Mouse (Mus musculus) natural killer cell, adult 2 months (primary cell): ENCODE results near the gene Prss40.

Source experiments
- DNase-seq, 2 experiments: peaks; one replicate each; pipeline ENCODE4 v3.0.0; 2022; ENCODE audit warnings: low spot score in 2 of 2

Gene Prss40

DNA sequence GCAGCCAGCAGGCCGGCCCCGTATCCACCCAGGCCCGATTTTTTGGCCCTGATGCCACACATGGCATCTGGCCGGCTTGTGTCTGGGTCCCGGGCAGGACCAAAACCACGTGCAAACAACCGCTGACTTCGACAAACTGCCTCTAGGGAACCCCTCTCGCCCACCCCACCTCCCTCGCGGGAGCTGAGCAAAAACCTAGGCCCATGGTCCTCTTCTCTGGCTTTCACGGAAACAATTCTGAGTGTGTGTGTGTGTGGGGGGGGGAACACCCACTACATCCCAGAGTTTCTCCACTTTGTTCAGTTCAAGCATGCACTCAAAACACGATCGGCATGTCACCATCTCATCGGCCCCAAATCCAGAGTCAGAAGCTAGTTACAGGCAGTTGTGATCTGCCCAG is at the start of gene Prss40:
Prss40 (minus strand) TSS at position 101 of the 400 bp plus-strand sequence.
- DNase-seq, result no peak

DNA sequence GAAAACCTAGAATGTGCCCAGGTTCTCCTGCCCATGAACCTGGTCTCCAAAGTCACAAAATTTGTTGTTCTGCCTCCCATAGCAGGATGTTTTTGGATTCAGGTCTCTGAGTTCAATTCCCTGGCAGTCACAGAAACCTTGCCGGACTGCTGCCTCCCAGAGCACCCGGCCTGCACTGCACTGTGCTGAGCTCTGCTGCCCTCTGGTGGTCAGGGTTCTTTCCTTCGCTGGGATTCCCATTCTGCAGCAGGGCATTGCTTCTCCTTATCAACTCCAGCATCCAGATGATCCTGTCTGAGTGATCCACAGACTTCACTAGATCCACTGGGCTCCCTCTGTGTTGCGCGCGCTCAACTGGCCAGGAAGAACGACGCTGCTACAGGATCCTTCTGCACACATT is 41.6 kb upstream of the Prss40 start:
- peak; percentile 18 to 49 for DNase-seq

- DNase-seq, result no peak
These were observed 40.7 kb upstream of the Prss40 start for GRCm38 (mm10) chr1:34601323-34602047.

GRCm38 (mm10) chr1:34600000-34600399 is 39.3 kb upstream of the Prss40 start:
- no peak for DNase-seq

GRCm38 (mm10) chr1:34587298-34588096 is 26.8 kb upstream of the Prss40 start:
- no peak for DNase-seq

DNA sequence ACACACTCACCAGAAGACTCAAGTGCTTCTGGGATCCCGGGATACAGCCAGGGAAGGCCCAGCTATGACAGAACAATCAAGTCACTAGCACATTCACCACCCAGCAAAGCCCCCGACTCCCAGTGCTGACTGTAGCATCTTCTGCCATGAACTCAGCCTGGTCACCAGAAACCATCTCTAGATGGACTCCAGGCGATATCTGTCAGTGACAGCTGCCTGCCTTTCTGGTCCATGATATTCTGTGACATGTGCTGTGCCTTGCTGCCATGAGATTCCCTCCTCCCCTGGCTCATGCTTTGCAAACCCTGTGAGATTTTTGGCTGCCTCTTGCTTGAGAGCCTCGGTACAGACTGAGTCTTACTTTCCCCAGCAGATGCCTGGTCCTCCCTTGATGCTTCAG is 24.0 kb upstream of the Prss40 start:
- no peak for DNase-seq

GRCm38 (mm10) chr1:34583821-34584263 is 23.1 kb upstream of the Prss40 start:
- DNase-seq, result no peak

- DNase-seq, result no peak
These were observed 21.5 kb upstream of the Prss40 start for GRCm38 (mm10) chr1:34582218-34582617.

- DNase-seq, result no peak
These were observed 19.1 kb upstream of the Prss40 start for GRCm38 (mm10) chr1:34579782-34580356.

GRCm38 (mm10) chr1:34578851-34579781 is 18.4 kb upstream of the Prss40 start, which contains the start of gene Amer3:
TSS of gene Amer3 (plus strand) at chr1:34579657.
- DNase-seq, result peak; percentile 1 to 14

DNA sequence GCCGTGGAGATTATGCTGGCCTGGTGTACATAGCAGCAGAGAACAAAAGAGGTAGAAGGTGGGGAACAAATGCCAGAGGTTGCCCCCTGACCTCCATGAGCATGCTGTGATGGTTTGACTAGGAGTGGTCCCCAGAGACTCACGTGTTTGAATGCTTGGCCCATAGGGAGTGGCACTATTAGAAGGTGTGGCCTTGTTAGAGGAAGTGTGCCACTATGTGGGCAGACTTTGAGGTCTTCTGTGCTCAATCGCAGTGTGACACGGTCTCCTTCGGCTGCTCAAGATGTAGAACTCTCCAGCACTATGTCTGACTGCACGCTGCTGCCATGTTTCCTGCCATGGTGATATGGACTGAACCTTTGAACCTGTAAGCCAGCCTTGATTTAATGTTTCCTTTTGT is 12.5 kb upstream of the Prss40 start:
- no peak for DNase-seq

DNA sequence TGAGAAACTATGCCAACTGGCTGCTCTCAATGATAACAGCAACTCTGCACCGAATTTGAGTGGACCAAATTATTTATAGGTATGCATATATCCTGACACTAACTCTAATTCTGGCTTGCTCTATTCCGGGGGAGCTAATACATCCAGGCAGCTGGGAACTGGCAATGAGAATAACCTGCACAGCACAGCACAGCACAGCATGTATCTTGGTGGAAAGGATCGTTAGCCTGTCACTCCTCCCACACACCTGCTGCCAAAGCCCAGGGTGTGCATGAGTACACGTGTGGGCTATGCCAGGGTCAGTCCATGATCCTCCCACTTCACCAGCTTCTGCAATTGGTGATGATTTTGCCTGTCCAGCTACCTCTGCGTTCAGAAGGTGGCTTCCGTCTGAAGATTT is 10.7 kb upstream of the Prss40 start:
- DNase-seq, result no peak

DNA sequence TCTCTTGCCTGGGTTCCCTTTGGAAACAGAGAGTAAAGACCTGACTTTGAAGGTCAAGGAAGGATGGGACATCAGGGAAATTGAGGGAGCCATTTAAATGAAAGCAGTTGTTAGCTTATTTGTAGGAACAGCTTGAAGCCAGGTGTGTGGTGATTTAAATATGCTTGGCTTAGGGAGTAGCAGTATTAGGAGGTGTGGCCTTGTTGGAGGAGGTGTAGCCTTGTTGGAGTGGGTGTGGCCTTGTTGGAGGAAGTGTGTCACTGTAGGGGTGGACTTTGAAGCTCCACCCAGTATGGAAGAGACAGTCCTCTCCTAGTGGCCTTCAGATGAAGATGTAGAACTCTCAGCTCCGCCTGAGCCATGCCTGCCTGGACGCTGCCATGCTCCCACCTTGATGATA is 9.1 kb upstream of the Prss40 start:
- no peak for DNase-seq

DNA sequence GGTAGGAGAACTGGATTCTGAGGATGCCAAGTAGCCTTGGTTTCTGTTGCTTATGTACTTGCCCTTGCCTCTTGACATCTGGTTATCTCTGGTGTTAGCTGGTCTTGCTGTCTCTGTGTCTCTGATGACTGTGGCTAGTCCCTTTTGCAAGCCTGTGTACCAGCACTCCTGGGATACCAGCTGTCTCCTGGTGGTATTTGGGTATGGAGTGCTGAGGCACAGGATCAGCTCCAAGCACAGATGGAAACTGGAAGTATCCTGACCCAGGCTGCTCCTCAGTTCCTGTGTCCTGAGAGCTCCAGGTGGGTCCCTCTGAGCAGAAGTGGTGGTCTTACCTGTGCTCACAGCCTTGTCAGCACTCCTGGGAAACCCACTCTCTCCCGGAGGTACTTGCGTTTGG is 7.4 kb upstream of the Prss40 start:
- no peak for DNase-seq

GRCm38 (mm10) chr1:34564383-34565045 is 3.8 kb upstream of the Prss40 start:
- DNase-seq, result no peak

DNA sequence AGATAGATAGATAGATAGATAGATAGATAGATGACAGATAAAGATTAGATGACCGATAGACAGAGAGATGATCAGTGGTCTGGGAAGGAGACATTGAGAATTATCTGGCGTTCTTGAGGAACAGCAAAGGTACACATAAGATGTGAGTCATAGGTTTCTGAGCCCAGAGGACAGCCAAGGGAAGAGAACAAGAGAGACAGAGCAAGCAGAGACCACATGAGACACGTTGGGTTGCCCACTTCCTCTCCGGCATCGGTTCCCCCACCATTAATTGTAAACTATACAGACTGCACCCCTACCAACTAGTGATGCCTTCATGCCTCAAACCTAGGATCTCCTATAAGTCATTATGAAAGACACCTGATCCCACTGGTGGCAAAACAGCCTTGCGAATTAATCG is 6.5 kb downstream of the Prss40 start:
- DNase-seq, result no peak

- no peak for DNase-seq
These were observed 7.1 kb downstream of the Prss40 start for GRCm38 (mm10) chr1:34553690-34554089.

DNA sequence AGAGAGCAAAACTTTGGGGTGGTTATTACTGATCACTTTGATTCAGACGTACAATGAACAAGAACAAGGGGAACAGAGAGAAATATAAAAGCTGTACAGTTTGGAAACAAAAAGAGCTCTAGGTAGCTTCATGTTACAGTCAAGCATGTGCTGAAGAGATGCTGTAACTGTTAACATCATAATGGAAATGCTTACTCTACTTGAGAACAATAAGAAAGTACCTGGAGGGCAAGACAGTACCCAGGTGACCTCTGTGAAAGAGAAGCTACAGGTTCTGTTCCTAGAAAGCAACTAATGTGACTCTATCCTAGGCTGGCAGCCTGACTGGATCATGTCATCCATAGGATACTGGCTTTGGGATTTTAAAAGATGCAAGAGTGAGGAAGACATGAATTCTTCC is 13.7 kb downstream of the Prss40 start:
- DNase-seq, result no peak

- DNase-seq, result peak in 1 of 2 experiments; percentile 1
These were observed 23.8 kb downstream of the Prss40 start for GRCm38 (mm10) chr1:34536767-34537485.

DNA sequence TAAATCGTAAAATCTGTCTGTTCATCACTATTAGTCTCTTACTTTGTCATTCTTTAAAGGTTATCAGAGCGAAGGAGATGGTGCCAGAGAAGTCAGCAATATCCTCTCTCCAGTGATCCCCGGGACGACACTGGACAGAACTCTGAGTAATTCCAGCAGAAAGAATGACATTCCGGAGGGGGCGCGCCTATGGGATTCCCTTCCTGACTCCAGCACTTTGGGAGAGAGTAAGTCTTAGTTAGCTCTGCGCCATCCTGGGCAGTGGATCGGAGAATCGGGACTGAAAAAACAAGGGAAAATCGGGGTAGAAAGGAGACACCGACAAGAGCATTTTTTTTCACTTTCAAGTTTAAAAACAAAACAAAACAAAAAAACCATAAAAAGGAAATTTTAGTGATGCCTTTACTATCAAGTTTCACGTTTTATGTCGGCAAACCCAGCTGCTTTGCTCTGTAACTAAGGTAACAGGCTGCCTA is 24.4 kb downstream of the Prss40 start:
- DNase-seq, result no peak
